In genomic region chr2:101462450-101462849, GRCm38 (mm10) we compare ENCODE assay signal across 20 mouse cellular contexts.
DNase-seq lines count a peak whose midpoint lies in the region; ATAC-seq and TF ChIP-seq lines count a peak whose summit lies in the region.
"Had no signal": no experiment of that assay in that cellular context is flagged by ENCODE, and none has a peak within 500 bp of the region (broad histone marks: within the 10 kb centered on the region; RNA-seq: fewer than 3 reads in every experiment).

No protein-coding gene starts in this region.

- H3K4me1 ChIP-seq in lung, postnatal 0 days (ENCODE audit: insufficient read depth, low read depth, low read length), result no peaks in the 10 kb centered on the region
- H3K4me1 ChIP-seq: liver, embryonic 15.5 days had no signal

- no peak overlapping the region for H3K4me2 ChIP-seq in lung, postnatal 0 days (replicated peaks; ENCODE audit: low read depth, low read length)
- H3K4me2 ChIP-seq: forebrain, embryonic 13.5 days; limb, embryonic 13.5 days; liver, embryonic 15.5 days; midbrain, embryonic 11.5 days had no signal

- DNase-seq in layer of hippocampus, adult 11-12 months (ENCODE audit: low spot score), result peak; percentile 30
- no peak for DNase-seq in layer of hippocampus, postnatal 25 days (ENCODE audit: extremely low spot score in 1 of 2, low spot score in 1 of 2)
- DNase-seq in cerebellum, adult 11-12 months, result peak; percentile 87
- peak; percentile 66 to 68 for DNase-seq in cerebellum, postnatal 10 days
- DNase-seq in layer of hippocampus, adult 9-11 months, result peak; percentile 54
- DNase-seq in lung, postnatal 14 days, result no peak
- DNase-seq in natural killer cell, adult 2 months (ENCODE audit: low spot score in 2 of 2), result no peak
- no peak for DNase-seq in lung, postnatal 0 days (ENCODE audit: low spot score)
- DNase-seq: adrenal gland, postnatal 25 days; heart, adult 2 months; kidney, adult 2 months; kidney, postnatal 14 days; lung, postnatal 4 days; spleen, adult 18-20 months had no signal

- no peak overlapping the region for H3K4me3 ChIP-seq in lung, postnatal 0 days (ENCODE audit: low read depth, low read length)
- H3K4me3 ChIP-seq: forebrain, embryonic 13.5 days; heart, adult 2 months; limb, embryonic 13.5 days; liver, embryonic 15.5 days had no signal

- no peak overlapping the region for H3K27ac ChIP-seq in lung, postnatal 0 days (ENCODE audit: low read length)
- H3K27ac ChIP-seq: forebrain, embryonic 13.5 days; heart, adult 2 months; limb, embryonic 13.5 days; liver, embryonic 15.5 days had no signal

- 76% methylated on average over 1 of the region's 1 CpGs for WGBS in lung, postnatal 0 days

- no peak overlapping the region for H3K9ac ChIP-seq in lung, postnatal 0 days (replicated peaks; ENCODE audit: low read depth)
- H3K9ac ChIP-seq: forebrain, embryonic 13.5 days; limb, embryonic 13.5 days; liver, embryonic 15.5 days had no signal

- H3K27me3 ChIP-seq in lung, postnatal 0 days (replicated peaks; ENCODE audit: insufficient read depth, low read length), result no peaks in the 10 kb centered on the region
- H3K27me3 ChIP-seq: forebrain, embryonic 13.5 days; limb, embryonic 13.5 days; liver, embryonic 15.5 days had no signal

- H3K36me3 ChIP-seq in lung, postnatal 0 days (ENCODE audit: insufficient read depth, low read length), result no peaks in the 10 kb centered on the region
- H3K36me3 ChIP-seq: limb, embryonic 13.5 days; liver, embryonic 15.5 days had no signal

- no peak for ATAC-seq in lung, postnatal 0 days
- ATAC-seq: activated CD4-positive, CD25-positive, alpha-beta regulatory T cell, adult 4 months; forebrain, embryonic 13.5 days; Patski had no signal

- TF ChIP-seq EP300 in lung, postnatal 0 days (IDR thresholded peaks at IDR 0.05), result no peak

- TF ChIP-seq CTCF in lung, postnatal 0 days (IDR thresholded peaks at IDR 0.05), result no peak

- H3K9me3 ChIP-seq in lung, postnatal 0 days (ENCODE audit: low read length), result no peaks in the 10 kb centered on the region
- H3K9me3 ChIP-seq: forebrain, embryonic 13.5 days; limb, embryonic 13.5 days; liver, embryonic 15.5 days had no signal

Comparison
In these comparisons a context has a peak if more than half of its experiments do, and no peak if none do; other contexts are left out.
1. DNase-seq: peak in layer of hippocampus, adult 11-12 months (single experiment), cerebellum, adult 11-12 months (single experiment), cerebellum, postnatal 10 days (2 of 2) and layer of hippocampus, adult 9-11 months (single experiment); none in layer of hippocampus, postnatal 25 days (0 of 2), lung, postnatal 14 days (single experiment), natural killer cell, adult 2 months (0 of 2) and lung, postnatal 0 days (single experiment).